Mouse (Mus musculus) hindbrain, embryonic 13.5 days (tissue): ENCODE results near the gene Cep95. TPM values are rescaled to one million over a fixed set of nuclear protein-coding genes. Genes with fewer than 3 reads are reported as not detected.

Source experiments
- ATAC-seq: fragments of 200-750 bp; cut with Nextera tagmentation; 2 replicates; pipeline ENCODE4 v1.8.0; 2017; ENCODE audit warnings: moderate TSS enrichment; ENCODE audit not compliant: low FRiP score
- H3K27ac ChIP-seq: fragments of 300-500 bp; sonication (generic); 2 replicates; pipeline ENCODE4 v1.5.1; 2015; ENCODE audit warnings: inconsistent platforms, mild to moderate bottlenecking, moderate library complexity
- H3K27me3 ChIP-seq: fragments of 300-500 bp; sonication (generic); 2 replicates; pipeline ENCODE4 v1.6.1; 2015; ENCODE audit warnings: mild to moderate bottlenecking, inconsistent platforms
- H3K36me3 ChIP-seq: fragments of 300-500 bp; sonication (generic); 2 replicates; pipeline ENCODE4 v1.6.1; 2015; ENCODE audit warnings: mild to moderate bottlenecking, inconsistent platforms
- H3K4me1 ChIP-seq: fragments of 300-500 bp; sonication (generic); replicated peaks from 2 replicates; pipeline ENCODE4 v1.6.1; 2015; ENCODE audit warnings: inconsistent platforms
- H3K4me2 ChIP-seq: fragments of 300-500 bp; sonication (generic); 2 replicates; pipeline ENCODE4 v1.6.1; 2015; ENCODE audit warnings: inconsistent platforms, mild to moderate bottlenecking, moderate library complexity
- H3K4me3 ChIP-seq: fragments of 300-500 bp; sonication (generic); 2 replicates; pipeline ENCODE4 v1.5.1; 2015; ENCODE audit warnings: mild to moderate bottlenecking, inconsistent platforms
- H3K9ac ChIP-seq: fragments of 300-500 bp; sonication (generic); 2 replicates; pipeline ENCODE4 v1.6.1; 2015; ENCODE audit warnings: mild to moderate bottlenecking, inconsistent platforms
- H3K9me3 ChIP-seq: fragments of 300-500 bp; sonication (generic); 2 replicates; pipeline ENCODE4 v1.6.1; 2016; ENCODE audit warnings: inconsistent platforms
- WGBS: fragments of 180-500 bp; shearing (Covaris S2); methylation state at CpG from one replicate; pipeline ENCODE4 v1.1.7; 2015; 5-methylcytosine and 5-hydroxymethylcytosine counted together
- polyA plus RNA-seq: library from polyadenylated mRNA; unstranded; fragments of >200 nt; fragmentation: Nextera tagmentation; extraction: Ambion mirVana; gene quantifications from 2 replicates; pipeline ENCODE4 v1.2.1, GENCODE M21; 2015

Gene Cep95
- polyA plus RNA-seq, 1 experiment from 2014 or later: 18.2 TPM

- no peak for ATAC-seq
- H3K4me2 ChIP-seq: no peak overlapping the region
- no peak overlapping the region for H3K4me3 ChIP-seq
- no peak overlapping the region for H3K27ac ChIP-seq
- H3K4me1 ChIP-seq: no peaks in the 10 kb centered on the region
- no peak overlapping the region for H3K9ac ChIP-seq
- no peaks in the 10 kb centered on the region for H3K36me3 ChIP-seq
- no peaks in the 10 kb centered on the region for H3K9me3 ChIP-seq
- WGBS: 54% methylated on average over 5 of the region's 5 CpGs
- no peaks in the 10 kb centered on the region for H3K27me3 ChIP-seq
Observed at GRCm38 (mm10) chr11:106755583-106755982, 33.5 kb upstream of the Cep95 start.

- Histone ChIP-seq H3K9ac (no peak overlapping the region), H3K4me2 (no peak overlapping the region), H3K36me3 (no peaks in the 10 kb centered on the region), H3K4me3 (no peak overlapping the region), H3K4me1 (peaks cover 14% of the 10 kb centered on the region), H3K9me3 (no peaks in the 10 kb centered on the region), H3K27ac (no peak overlapping the region), H3K27me3 (no peaks in the 10 kb centered on the region)
- 93% methylated on average over 3 of the region's 3 CpGs for whole genome bisulfite sequencing
- no peak for ATAC-seq
Observed at GRCm38 (mm10) chr11:106759028-106759427, 30.0 kb upstream of the Cep95 start.

GRCm38 (mm10) chr11:106760511-106760910, 28.5 kb upstream of the Cep95 start:
- 0 out of 2 replicates have a peak, but pooled peaks cover 3% of the 10 kb centered on the region for H3K36me3 ChIP-seq
- H3K27ac ChIP-seq: no peak overlapping the region
- no peaks in the 10 kb centered on the region for H3K27me3 ChIP-seq
- H3K4me2 ChIP-seq: no peak overlapping the region
- no peaks in the 10 kb centered on the region for H3K9me3 ChIP-seq
- 91% methylated on average over 5 of the region's 5 CpGs for WGBS
- no peak overlapping the region for H3K4me3 ChIP-seq
- H3K9ac ChIP-seq: no peak overlapping the region
- H3K4me1 ChIP-seq: peaks cover 17% of the 10 kb centered on the region
- no peak for ATAC-seq

GRCm38 (mm10) chr11:106762139-106762799, 26.8 kb upstream of the Cep95 start:
- H3K36me3 ChIP-seq: peaks cover 18% of the 10 kb centered on the region
- ATAC-seq: no peak
- H3K4me3 ChIP-seq: no peak overlapping the region
- no peak overlapping the region for H3K9ac ChIP-seq
- 47% methylated on average over 5 of the region's 5 CpGs for WGBS
- no peaks in the 10 kb centered on the region; the same call in 1 of the 2 replicates for H3K9me3 ChIP-seq
- no peak overlapping the region for H3K4me2 ChIP-seq
- peak overlapping the region; percentile 67 for H3K27ac ChIP-seq
- no peaks in the 10 kb centered on the region for H3K27me3 ChIP-seq
- H3K4me1 ChIP-seq: peaks cover 17% of the 10 kb centered on the region

- Histone ChIP-seq H3K27ac (peak overlapping the region; percentile 67; the same call in 1 of the 2 replicates), H3K9me3 (peaks cover 5% of the 10 kb centered on the region), H3K9ac (no peak overlapping the region), H3K36me3 (peaks cover 24% of the 10 kb centered on the region), H3K4me2 (no peak overlapping the region), H3K4me3 (no peak overlapping the region), H3K4me1 (peaks cover 17% of the 10 kb centered on the region), H3K27me3 (no peaks in the 10 kb centered on the region)
- no peak for ATAC-seq
- 79% methylated on average over 9 of the region's 9 CpGs for WGBS
Observed at GRCm38 (mm10) chr11:106762800-106763185, 26.3 kb upstream of the Cep95 start.

GRCm38 (mm10) chr11:106766611-106767162, 22.4 kb upstream of the Cep95 start:
- WGBS: 96% methylated on average over 4 of the region's 4 CpGs

GRCm38 (mm10) chr11:106767516-106767915, 21.5 kb upstream of the Cep95 start:
- Histone ChIP-seq H3K9ac (no peak overlapping the region), H3K4me2 (no peak overlapping the region), H3K27me3 (no peaks in the 10 kb centered on the region), H3K36me3 (peaks cover 62% of the 10 kb centered on the region), H3K4me1 (peaks cover 8% of the 10 kb centered on the region), H3K4me3 (no peak overlapping the region), H3K9me3 (peaks cover 9% of the 10 kb centered on the region), H3K27ac (no peak overlapping the region)
- WGBS: 95% methylated on average over 4 of the region's 4 CpGs
- ATAC-seq: no peak

More at GRCm38 (mm10) chr11:106766611-106767162, 22.4 kb upstream of the Cep95 start:
- ATAC-seq: no peak
- H3K9ac ChIP-seq: no peak overlapping the region
- H3K4me2 ChIP-seq: no peak overlapping the region
- H3K36me3 ChIP-seq: peaks cover 56% of the 10 kb centered on the region
- H3K27ac ChIP-seq: no peak overlapping the region
- H3K27me3 ChIP-seq: no peaks in the 10 kb centered on the region
- no peak overlapping the region for H3K4me3 ChIP-seq
- peaks cover 15% of the 10 kb centered on the region for H3K4me1 ChIP-seq
- peaks cover 9% of the 10 kb centered on the region for H3K9me3 ChIP-seq

- no peaks in the 10 kb centered on the region for H3K27me3 ChIP-seq
- H3K4me1 ChIP-seq: no peaks in the 10 kb centered on the region
- ATAC-seq: no peak
- no peak overlapping the region for H3K4me3 ChIP-seq
- H3K27ac ChIP-seq: no peak overlapping the region
- no peak overlapping the region for H3K9ac ChIP-seq
- H3K9me3 ChIP-seq: peaks cover 9% of the 10 kb centered on the region
- 98% methylated on average over 9 of the region's 9 CpGs for WGBS
- no peak overlapping the region for H3K4me2 ChIP-seq
- peaks cover 88% of the 10 kb centered on the region for H3K36me3 ChIP-seq
Observed at GRCm38 (mm10) chr11:106770195-106770974, 18.7 kb upstream of the Cep95 start.

- Histone ChIP-seq H3K9me3 (0 out of 2 replicates have a peak, but pooled peaks cover 2% of the 10 kb centered on the region), H3K27ac (no peak overlapping the region), H3K9ac (no peak overlapping the region), H3K4me3 (no peak overlapping the region), H3K36me3 (peaks cover 71% of the 10 kb centered on the region), H3K27me3 (no peaks in the 10 kb centered on the region), H3K4me1 (peaks cover 6% of the 10 kb centered on the region), H3K4me2 (no peak overlapping the region)
- 88% methylated on average over 9 of the region's 9 CpGs for WGBS
- ATAC-seq: no peak
Observed at GRCm38 (mm10) chr11:106773061-106773460, 16.0 kb upstream of the Cep95 start.

- H3K36me3 ChIP-seq: peaks cover 55% of the 10 kb centered on the region
- H3K4me1 ChIP-seq: peaks cover 21% of the 10 kb centered on the region
- H3K4me2 ChIP-seq: no peak overlapping the region
- ATAC-seq: no peak
- WGBS: over 99% methylated on average over 4 of the region's 4 CpGs
- no peak overlapping the region for H3K9ac ChIP-seq
- no peaks in the 10 kb centered on the region for H3K27me3 ChIP-seq
- no peaks in the 10 kb centered on the region for H3K9me3 ChIP-seq
- H3K27ac ChIP-seq: no peak overlapping the region
- no peak overlapping the region for H3K4me3 ChIP-seq
Observed at GRCm38 (mm10) chr11:106776960-106777359, 12.1 kb upstream of the Cep95 start.

- Histone ChIP-seq H3K27ac (no peak overlapping the region), H3K9ac (no peak overlapping the region), H3K27me3 (no peaks in the 10 kb centered on the region), H3K4me3 (no peak overlapping the region), H3K4me1 (peaks cover 21% of the 10 kb centered on the region), H3K9me3 (no peaks in the 10 kb centered on the region), H3K36me3 (peaks cover 55% of the 10 kb centered on the region), H3K4me2 (no peak overlapping the region)
- 96% methylated on average over 3 of the region's 3 CpGs for WGBS
- ATAC-seq: no peak
Observed at GRCm38 (mm10) chr11:106777395-106777794, 11.7 kb upstream of the Cep95 start.

GRCm38 (mm10) chr11:106778132-106778531, 10.9 kb upstream of the Cep95 start:
- Histone ChIP-seq H3K27ac (no peak overlapping the region), H3K9ac (no peak overlapping the region), H3K4me1 (peaks cover 24% of the 10 kb centered on the region), H3K36me3 (peaks cover 55% of the 10 kb centered on the region), H3K4me2 (peak overlapping the region; percentile 87), H3K4me3 (peak overlapping the region; percentile 73; the same call in 1 of the 2 replicates), H3K27me3 (no peaks in the 10 kb centered on the region), H3K9me3 (no peaks in the 10 kb centered on the region)
- no peak for ATAC-seq
- WGBS: 94% methylated on average over 7 of the region's 7 CpGs
